Mouse (Mus musculus): Measurements from ENCODE around the gene Usp54. TPM values are rescaled to one million over a fixed set of nuclear protein-coding genes. Genes with fewer than 3 reads are reported as not detected.

Usp54 gene
- total and polyA plus RNA-seq, 3 experiments, result 5.3 to 11.7 (median 5.4) TPM

- DNase-seq (ENCODE audit: extremely low read depth), result peak; percentile 31
- Histone ChIP-seq H3K27ac (ENCODE audit: insufficient read depth, low read depth) (no peak overlapping the region), H3K79me2 (replicated peaks; ENCODE audit: control insufficient read depth, extremely low read depth, insufficient read depth, poor library complexity, severe bottlenecking) (peaks cover 32% of the 10 kb centered on the region), H3K9me3 (replicated peaks; ENCODE audit: low read length) (no peaks in the 10 kb centered on the region), H3K27me3 (replicated peaks) (no peaks in the 10 kb centered on the region), H3K9ac (ENCODE audit: insufficient read depth, low read depth) (peak overlapping the region; percentile 94; the same call in 1 of the 2 replicates), H3K4me1 (ENCODE audit: control insufficient read depth in 1 of 2, insufficient read depth in 2 of 2) (peaks cover 0 to 47% of the 10 kb centered on the region in 2 experiments; a peak in 2 of 4 replicates), H3K36me3 (replicated peaks in 1 of 2; ENCODE audit: control insufficient read depth in 1 of 2, insufficient read depth in 1 of 2, low read length in 1 of 2) (peaks cover 11 to 22% of the 10 kb centered on the region in 2 experiments), H3K4me2 (ENCODE audit: insufficient read depth, low read depth, poor library complexity, severe bottlenecking) (peak overlapping the region; percentile 95), H3K4me3 (replicated peaks in 1 of 3; ENCODE audit: low read depth in 2 of 3, low read length in 2 of 3, poor library complexity in 1 of 3) (peak overlapping the region; percentile 63 to 94 (median 84))
- dilution Hi-C loops (cut with MboI; ENCODE audit: extremely low pct_ligation_motif_present, extremely low pct_unique_long_range_greater_than_20kb, low sequenced_read_pairs), result no loop called here
- TF ChIP-seq ELF1 (IDR thresholded peaks at IDR 0.05; ENCODE audit: low read depth, low read length) (no peak), MAX (IDR thresholded peaks at IDR 0.05; ENCODE audit: low read length) (no peak; the same call in 1 of the 2 replicates), CHD2 (IDR thresholded peaks at IDR 0.05; ENCODE audit: low read length) (no peak), TBP (conservative IDR thresholded peaks at IDR 0.05; ENCODE audit: low read depth, low read length) (peak; percentile 72), SIN3A (IDR thresholded peaks at IDR 0.05; ENCODE audit: low read length) (no peak), EP300 (IDR thresholded peaks at IDR 0.05; ENCODE audit: low read length) (no peak), NRF1 (IDR thresholded peaks at IDR 0.05; ENCODE audit: low read depth, low read length) (no peak), E2F4 (IDR thresholded peaks at IDR 0.05; ENCODE audit: insufficient replicate concordance, low read depth, low read length) (no peak), POLR2AphosphoS2 (IDR thresholded peaks at IDR 0.05; ENCODE audit: low read depth, low read length) (no peak), MYC (IDR thresholded peaks at IDR 0.05; ENCODE audit: low read depth, low read length) (peak; percentile 75), MAZ (IDR thresholded peaks at IDR 0.05; ENCODE audit: low read depth, low read length) (no peak), RAD21 (IDR thresholded peaks at IDR 0.05; ENCODE audit: low read depth, low read length) (no peak), MXI1 (IDR thresholded peaks at IDR 0.05; ENCODE audit: low read depth, low read length) (peak; percentile 54; the same call in 1 of the 2 replicates), UBTF (IDR thresholded peaks at IDR 0.05; ENCODE audit: low read depth, low read length) (no peak), KAT2A (IDR thresholded peaks at IDR 0.05; ENCODE audit: insufficient replicate concordance, low read length) (no peak), BHLHE40 (IDR thresholded peaks at IDR 0.05; ENCODE audit: low read depth, low read length) (no peak), NELFE (IDR thresholded peaks at IDR 0.05; ENCODE audit: low read depth, low read length) (no peak)
- in situ Hi-C loops (cut with MboI; ENCODE audit: low pct_ligation_motif_present, low pct_unique_long_range_greater_than_20kb, low sequenced_read_pairs), result no loop called here
Measured at GRCm38 (mm10) chr14:20544467-20545411, 96.1 kb downstream of the Usp54 start.

DNA sequence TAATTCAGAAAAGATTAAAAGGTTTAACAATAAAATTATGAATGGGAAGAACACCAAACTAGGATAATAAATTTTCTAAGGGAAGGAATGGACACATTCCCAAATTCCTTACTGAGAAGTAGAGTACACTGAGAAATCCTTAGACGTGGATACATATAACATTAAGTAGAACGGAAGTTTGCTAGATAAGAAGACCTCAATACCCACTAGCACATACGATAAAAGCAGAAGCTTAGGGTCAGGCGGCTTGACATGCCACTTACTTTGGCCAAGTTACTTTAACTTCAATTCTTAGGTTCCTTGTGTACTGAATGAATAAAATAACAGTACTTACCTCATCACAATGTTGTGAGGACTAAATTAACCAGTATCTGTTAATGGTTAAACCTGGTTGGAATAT is 111.2 kb downstream of the Usp54 start:
- no peak overlapping the region for H3K27ac ChIP-seq (ENCODE audit: insufficient read depth, low read depth)
- no peak overlapping the region for H3K4me3 ChIP-seq (replicated peaks in 1 of 3; ENCODE audit: low read depth in 2 of 3, low read length in 2 of 3, poor library complexity in 1 of 3)
- dilution Hi-C loops (cut with MboI; ENCODE audit: extremely low pct_ligation_motif_present, extremely low pct_unique_long_range_greater_than_20kb, low sequenced_read_pairs), result no loop called here
- in situ Hi-C loops (cut with MboI; ENCODE audit: low pct_ligation_motif_present, low pct_unique_long_range_greater_than_20kb, low sequenced_read_pairs), result no loop called here
- H3K36me3 ChIP-seq (replicated peaks in 1 of 2; ENCODE audit: control insufficient read depth in 1 of 2, insufficient read depth in 1 of 2, low read length in 1 of 2), result peaks cover 4 to 26% of the 10 kb centered on the region in 2 experiments
- no peak overlapping the region for H3K9ac ChIP-seq (ENCODE audit: insufficient read depth, low read depth)
- no peaks in the 10 kb centered on the region for H3K9me3 ChIP-seq (replicated peaks; ENCODE audit: low read length)
- TF ChIP-seq CTCF (conservative IDR thresholded peaks at IDR 0.05 in 1 of 2, IDR thresholded peaks at IDR 0.05 in 1 of 2; ENCODE audit: low read depth in 2 of 2, low read length in 2 of 2) (no peak), CHD2 (IDR thresholded peaks at IDR 0.05; ENCODE audit: low read length) (no peak), POLR2A (IDR thresholded peaks at IDR 0.05; ENCODE audit: low read depth, low read length) (no peak), E2F4 (IDR thresholded peaks at IDR 0.05; ENCODE audit: insufficient replicate concordance, low read depth, low read length) (no peak), PAX5 (IDR thresholded peaks at IDR 0.05; ENCODE audit: low read length) (no peak), ETS1 (conservative IDR thresholded peaks at IDR 0.05; ENCODE audit: low read depth, low read length) (no peak), TBP (conservative IDR thresholded peaks at IDR 0.05; ENCODE audit: low read depth, low read length) (no peak), MYC (IDR thresholded peaks at IDR 0.05; ENCODE audit: low read depth, low read length) (no peak), RCOR1 (conservative IDR thresholded peaks at IDR 0.05; ENCODE audit: low read depth, low read length) (no peak), ZNF384 (IDR thresholded peaks at IDR 0.05; ENCODE audit: low read depth, low read length) (no peak), POLR2AphosphoS2 (IDR thresholded peaks at IDR 0.05; ENCODE audit: low read depth, low read length) (no peak), MEF2A (IDR thresholded peaks at IDR 0.05; ENCODE audit: borderline replicate concordance, low read depth, low read length) (no peak), ZC3H11A (IDR thresholded peaks at IDR 0.05; ENCODE audit: low read depth, low read length) (no peak), GABPA (IDR thresholded peaks at IDR 0.05; ENCODE audit: insufficient replicate concordance, low read depth, low read length) (no peak), MAZ (IDR thresholded peaks at IDR 0.05; ENCODE audit: low read depth, low read length) (no peak), ZMIZ1 (IDR thresholded peaks at IDR 0.05; ENCODE audit: low read depth, low read length) (no peak), SMC3 (IDR thresholded peaks at IDR 0.05; ENCODE audit: low read depth, low read length) (no peak), MXI1 (IDR thresholded peaks at IDR 0.05; ENCODE audit: low read depth, low read length) (no peak), RAD21 (IDR thresholded peaks at IDR 0.05; ENCODE audit: low read depth, low read length) (no peak)
- no peak for DNase-seq (ENCODE audit: extremely low read depth)
- H3K4me2 ChIP-seq (ENCODE audit: insufficient read depth, low read depth, poor library complexity, severe bottlenecking), result no peak overlapping the region
- no peaks in the 10 kb centered on the region for H3K4me1 ChIP-seq (ENCODE audit: control insufficient read depth in 1 of 2, insufficient read depth in 2 of 2)
- H3K79me2 ChIP-seq (replicated peaks; ENCODE audit: control insufficient read depth, extremely low read depth, insufficient read depth, poor library complexity, severe bottlenecking), result 0 out of 2 replicates have a peak, but pooled peaks cover 2% of the 10 kb centered on the region
- no peaks in the 10 kb centered on the region for H3K27me3 ChIP-seq (replicated peaks)

Data from CH12.LX (cell line).